Mouse (Mus musculus): ENCODE results near the gene Cym.

DNA sequence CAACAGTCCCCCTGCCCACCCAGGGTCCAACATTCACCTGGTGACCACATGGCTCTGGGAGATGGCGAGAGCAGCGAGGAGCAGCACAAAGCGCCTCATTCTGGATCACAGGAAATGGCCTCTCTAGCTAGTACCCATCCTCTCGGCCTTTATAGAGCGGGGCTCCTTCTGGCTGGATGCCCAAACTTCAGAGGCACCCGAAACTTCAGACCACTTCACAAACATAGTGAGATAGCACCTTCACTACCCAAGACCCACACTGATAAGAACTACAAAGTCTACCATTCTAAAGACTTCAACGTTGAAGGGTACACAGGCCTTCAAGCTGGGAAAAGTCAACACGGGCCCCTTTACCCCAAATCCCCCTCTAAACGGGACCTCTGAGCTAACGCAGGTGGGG, at the start of gene Cym:
- TF ChIP-seq CTCF (IDR thresholded peaks at IDR 0.05; ENCODE audit: borderline replicate concordance, insufficient read depth, low read depth, low read length): no peak
- TF ChIP-seq POLR2A (IDR thresholded peaks at IDR 0.05; ENCODE audit: borderline replicate concordance, insufficient read depth, low read length): no peak
